Mouse (Mus musculus): Measurements from ENCODE around the gene Cdcp2.

Gene Cdcp2

DNA sequence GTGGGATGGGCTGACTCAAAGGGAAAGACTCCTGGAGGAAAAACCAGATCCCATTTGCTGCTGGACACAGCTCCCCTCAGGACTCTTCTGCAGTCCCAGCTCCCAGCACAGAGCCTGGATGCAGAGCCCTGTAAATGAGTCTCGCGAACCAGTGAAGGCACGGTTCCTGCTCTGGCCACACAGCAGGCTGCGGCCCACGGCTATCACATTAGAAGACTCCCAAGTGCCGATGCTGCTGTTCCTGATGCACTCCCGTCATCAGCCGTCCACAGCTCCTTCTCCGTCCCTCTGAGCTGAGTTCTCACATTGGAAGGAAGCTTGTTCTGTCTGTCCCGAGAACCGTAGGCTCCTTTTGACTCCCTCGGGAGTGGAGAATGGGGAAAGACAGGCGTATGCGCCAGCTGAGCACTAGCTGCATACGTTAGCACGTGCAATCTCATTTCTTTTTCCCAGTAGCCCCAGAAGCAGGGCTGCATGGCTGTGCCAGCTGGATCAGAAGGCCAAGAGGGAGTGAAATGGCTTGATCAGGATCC, at the start of gene Cdcp2:
Gene Cdcp2, plus strand, starts transcription at position 51 of the 533 bp plus-strand sequence.
- in situ Hi-C loops (cut with MboI, MseI), result no loop called here

DNA sequence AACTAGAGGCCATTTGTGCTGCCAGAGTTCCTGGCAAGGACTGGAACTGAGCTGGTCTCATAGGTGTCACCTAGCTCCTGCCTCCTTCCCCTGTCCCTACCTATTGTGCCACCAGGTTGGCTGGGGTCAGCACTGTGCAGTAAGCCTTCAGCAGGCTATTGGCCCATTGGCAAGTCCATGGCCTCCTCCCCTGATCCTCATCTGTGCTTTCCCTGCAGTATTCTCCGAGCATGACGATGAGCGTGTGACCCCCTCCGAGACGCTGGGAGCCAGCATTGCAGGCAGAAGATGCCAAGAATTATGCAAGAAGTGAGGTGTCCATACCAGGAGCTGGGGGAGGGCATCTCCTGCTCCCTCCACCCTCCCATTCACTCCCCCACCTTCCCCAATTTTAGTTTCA, 48.9 kb upstream of the Cdcp2 start:
- in situ Hi-C loops (cut with MboI, MseI), result no loop called here

DNA sequence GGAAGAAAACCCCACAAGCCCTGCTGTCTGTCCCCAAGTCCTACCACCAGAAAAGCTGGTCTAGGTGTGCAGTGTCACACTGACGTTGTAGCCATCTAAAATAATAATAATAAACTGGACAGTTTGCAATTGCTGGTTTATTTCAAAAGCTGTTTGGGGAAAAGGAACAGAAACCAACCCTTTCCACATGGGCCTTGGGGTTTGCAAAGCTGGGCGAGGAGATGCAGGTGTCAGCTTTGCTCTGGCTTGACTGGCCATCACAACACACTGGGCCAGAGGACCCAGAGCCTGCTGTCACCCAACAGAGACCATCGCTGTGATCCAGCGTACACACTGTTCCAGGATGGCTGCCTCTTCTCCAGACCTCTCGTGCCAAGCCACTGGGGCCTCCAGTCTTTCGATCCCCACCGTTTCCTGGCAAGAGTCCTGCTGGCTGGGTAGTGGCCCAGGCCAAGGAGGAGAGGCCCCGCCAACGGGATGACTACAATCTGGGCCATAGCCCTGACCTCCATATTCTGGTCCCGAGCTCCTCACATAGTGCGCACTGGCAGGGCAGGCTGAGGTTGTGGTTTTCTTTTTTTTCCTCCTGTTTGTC, 48.0 kb upstream of the Cdcp2 start:
- in situ Hi-C loops (cut with MboI, MseI), result no loop called here

- in situ Hi-C loops (cut with MboI, MseI), result no loop called here
Measured at GRCm38 (mm10) chr4:107051889-107052288, 44.8 kb upstream of the Cdcp2 start.

GRCm38 (mm10) chr4:107052962-107053553, 43.6 kb upstream of the Cdcp2 start:
- in situ Hi-C loops (cut with MboI, MseI), result no loop called here

DNA sequence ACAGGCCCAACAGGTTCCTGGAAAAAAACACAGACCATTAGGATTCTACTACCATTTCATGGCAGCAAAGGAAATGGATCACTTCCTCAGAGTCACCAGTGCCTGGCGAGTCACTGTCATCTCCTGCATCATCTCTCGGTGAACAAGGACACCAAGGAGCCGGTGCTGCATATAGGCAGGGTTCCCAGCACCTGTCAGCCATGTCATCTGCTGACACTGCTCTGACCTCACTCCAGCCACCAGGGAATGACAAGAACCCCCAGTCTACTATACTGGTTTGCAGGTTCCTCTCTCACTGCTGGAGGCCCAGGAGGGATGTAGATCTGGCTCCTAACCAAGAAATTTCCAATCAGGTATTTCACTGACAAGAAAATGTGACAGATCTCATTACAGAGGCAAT, 40.6 kb upstream of the Cdcp2 start:
- in situ Hi-C loops (cut with MboI, MseI), result no loop called here

GRCm38 (mm10) chr4:107058346-107058745, 38.3 kb upstream of the Cdcp2 start:
- in situ Hi-C loops (cut with MboI, MseI), result no loop called here

- in situ Hi-C loops (cut with MboI, MseI), result no loop called here
Measured at GRCm38 (mm10) chr4:107058781-107059180, 37.9 kb upstream of the Cdcp2 start.

GRCm38 (mm10) chr4:107061560-107061959, 35.1 kb upstream of the Cdcp2 start:
- in situ Hi-C loops (cut with MboI, MseI), result loop anchor here (10.0 kb wide), 2 partner anchors 227 to 757 kb away; no protein-coding TSS in a partner anchor

DNA sequence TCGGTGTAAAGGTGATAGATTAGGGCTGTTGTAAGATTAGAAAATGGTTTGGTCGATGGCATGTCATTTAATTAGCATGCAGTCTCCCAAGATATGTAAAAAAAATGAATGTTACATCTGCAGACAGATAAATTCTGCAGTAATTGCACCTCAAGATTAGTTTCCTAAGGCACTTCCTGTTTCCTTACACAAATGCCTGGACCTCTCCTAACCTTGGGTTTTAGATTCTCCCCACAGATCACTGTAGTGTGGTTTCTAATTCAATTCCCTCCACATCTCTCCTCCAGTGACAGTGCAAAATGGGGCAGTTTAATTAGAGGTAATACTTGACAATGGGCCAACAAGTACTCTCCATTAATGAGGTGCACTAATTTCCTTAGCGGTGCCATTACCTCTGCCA, 33.5 kb upstream of the Cdcp2 start:
- in situ Hi-C loops (cut with MboI, MseI), result loop anchor here (10.0 kb wide), 2 partner anchors 228 to 758 kb away; no protein-coding TSS in a partner anchor

DNA sequence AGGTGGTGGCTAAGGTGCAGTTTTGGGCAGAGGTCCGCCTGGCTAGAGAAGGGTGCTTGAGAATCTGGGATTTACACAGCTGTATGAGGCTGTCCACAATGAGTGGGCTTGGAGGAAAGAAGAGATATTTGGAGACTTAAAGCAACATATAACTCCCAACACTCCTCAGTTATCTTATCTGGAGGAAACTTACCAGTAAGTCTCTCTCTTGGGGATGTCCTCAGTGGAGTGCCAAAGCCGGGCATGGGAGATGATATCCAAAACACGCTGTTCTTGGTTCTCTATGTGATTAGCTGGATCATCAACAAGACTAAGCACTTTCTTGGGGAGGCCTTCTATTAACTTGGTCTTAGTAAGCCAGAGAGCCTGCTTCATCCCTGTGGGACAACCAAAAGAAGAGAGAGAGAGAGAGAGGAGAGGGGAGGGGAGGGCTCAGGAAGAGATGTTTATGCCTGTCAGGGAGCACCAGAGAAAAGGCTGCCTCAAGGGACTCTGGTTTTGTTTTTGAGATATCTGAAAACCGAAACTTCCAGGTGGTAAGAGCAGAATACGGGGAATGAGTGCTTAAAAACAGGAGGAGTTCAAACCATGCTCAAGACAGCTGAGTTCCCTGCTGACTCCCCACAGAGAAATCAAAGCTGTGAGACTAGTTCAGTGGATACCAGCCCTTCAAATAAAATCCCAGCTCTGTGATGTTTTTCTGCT, 32.1 kb upstream of the Cdcp2 start:
- in situ Hi-C loops (cut with MboI, MseI), result loop anchor here (10.0 kb wide), 2 partner anchors 230 to 760 kb away; no protein-coding TSS in a partner anchor

DNA sequence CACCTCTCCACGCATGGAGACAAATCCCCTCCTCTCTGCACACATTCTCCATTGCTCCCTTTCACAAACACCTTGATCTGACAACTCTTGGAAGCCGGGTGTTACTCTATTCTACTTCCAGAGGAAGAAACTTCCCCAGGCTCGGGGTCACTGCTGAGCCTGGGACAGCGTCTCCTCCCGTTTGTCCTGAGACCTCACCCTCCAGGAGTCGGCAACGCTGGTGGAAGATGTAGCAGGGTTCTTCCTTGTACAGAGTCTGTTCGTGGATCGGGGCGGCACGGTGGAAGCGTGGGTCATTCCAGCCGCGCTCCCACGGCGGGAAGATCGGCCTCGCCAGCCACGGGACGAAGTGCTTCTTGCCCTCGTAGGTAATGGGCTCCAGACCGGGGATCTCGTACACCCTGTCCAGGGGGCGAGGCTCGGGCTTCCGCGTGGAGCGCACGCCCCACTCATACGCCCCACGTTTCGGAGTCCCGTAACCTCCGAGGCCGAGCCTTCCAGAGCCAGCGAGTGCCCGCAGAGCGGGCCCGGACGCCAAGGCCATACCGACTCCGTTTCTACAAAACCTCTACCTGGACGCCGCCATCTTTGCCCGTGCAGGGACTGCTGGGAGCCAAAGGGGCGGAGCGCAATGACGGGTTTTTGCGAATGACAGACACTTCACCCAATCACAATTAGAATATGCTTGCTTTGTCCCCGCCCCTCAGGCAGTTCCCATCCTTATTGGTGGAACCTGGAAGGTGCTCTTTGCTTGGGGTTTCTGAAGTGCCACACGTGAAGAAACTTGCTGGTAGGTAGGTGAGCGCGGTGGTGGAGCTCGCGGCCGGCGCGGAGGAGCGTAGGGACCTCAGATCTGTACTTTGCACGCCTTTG, 30.2 kb upstream of the Cdcp2 start, which contains the start of the genes Mrpl37 and Cyb5rl:
Gene Mrpl37, minus strand, starts transcription at position 617 of the 873 bp plus-strand sequence.
Gene Cyb5rl, plus strand, starts transcription at position 737 of the 873 bp plus-strand sequence.
- in situ Hi-C loops (cut with MboI, MseI), result loop anchor here (10.0 kb wide), 2 partner anchors 232 to 762 kb away; no protein-coding TSS in a partner anchor

DNA sequence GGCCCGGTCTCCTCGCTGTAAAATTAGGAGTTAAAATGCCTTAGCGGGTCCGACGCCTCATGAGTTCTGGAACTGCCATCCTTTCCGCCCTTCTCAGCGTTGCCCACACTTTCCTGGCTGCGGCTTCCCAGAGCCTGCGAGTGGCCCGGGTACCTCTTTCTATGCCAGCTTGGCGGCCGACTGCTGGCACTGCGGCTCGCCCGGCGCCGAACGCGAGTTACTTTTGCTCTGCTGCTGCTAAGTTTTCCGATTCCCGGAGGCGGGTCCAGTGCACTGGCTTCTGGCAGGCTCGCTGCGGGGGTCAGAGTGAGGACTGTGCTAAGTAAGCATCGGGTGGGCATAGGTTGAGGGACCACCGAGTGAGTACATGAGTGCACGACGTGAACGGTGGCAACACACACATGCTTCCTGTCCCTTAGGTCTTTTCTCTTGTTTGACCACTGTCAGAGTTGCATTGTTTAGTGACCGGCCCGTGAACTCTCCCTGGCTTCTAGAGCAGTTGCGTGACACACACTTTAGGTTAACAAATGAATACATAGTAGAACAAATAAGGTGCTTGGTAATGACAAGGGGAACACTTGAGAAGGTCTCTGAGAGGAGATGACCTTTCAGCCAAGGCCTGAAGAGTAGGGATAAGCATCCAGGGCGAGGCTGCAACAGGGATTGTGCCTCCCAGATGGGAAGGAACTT, 29.4 kb upstream of the Cdcp2 start:
- in situ Hi-C loops (cut with MboI, MseI), result loop anchor here (10.0 kb wide), 2 partner anchors 232 to 762 kb away; no protein-coding TSS in a partner anchor

- in situ Hi-C loops (cut with MboI, MseI), result no loop called here
Measured at GRCm38 (mm10) chr4:107072343-107072742, 24.3 kb upstream of the Cdcp2 start.

GRCm38 (mm10) chr4:107075456-107075855, 21.2 kb upstream of the Cdcp2 start:
- in situ Hi-C loops (cut with MboI, MseI), result no loop called here

DNA sequence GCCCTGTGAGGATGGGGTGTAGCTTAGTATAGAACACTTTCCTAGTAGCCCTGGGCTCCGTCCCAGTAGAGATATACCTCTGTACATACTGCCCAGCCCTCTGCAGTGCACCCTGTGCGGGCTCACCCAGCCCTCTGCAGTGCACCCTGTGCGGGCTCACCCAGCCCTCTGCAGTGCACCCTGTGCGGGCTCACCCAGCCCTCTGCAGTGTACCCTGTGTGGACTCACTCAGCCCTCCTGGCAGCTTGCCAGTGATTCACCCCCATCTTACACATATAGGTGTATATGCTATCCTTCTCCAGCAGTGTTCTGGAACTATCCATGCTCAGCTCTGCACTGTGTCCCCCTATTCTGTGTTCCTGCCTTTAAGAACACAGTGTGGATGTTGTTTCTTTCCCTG, 17.8 kb upstream of the Cdcp2 start:
- in situ Hi-C loops (cut with MboI, MseI), result no loop called here

- in situ Hi-C loops (cut with MboI, MseI), result no loop called here
Measured at GRCm38 (mm10) chr4:107079716-107080115, 17.0 kb upstream of the Cdcp2 start.

- in situ Hi-C loops (cut with MboI, MseI), result no loop called here
Measured at GRCm38 (mm10) chr4:107082185-107082584, 14.5 kb upstream of the Cdcp2 start.

DNA sequence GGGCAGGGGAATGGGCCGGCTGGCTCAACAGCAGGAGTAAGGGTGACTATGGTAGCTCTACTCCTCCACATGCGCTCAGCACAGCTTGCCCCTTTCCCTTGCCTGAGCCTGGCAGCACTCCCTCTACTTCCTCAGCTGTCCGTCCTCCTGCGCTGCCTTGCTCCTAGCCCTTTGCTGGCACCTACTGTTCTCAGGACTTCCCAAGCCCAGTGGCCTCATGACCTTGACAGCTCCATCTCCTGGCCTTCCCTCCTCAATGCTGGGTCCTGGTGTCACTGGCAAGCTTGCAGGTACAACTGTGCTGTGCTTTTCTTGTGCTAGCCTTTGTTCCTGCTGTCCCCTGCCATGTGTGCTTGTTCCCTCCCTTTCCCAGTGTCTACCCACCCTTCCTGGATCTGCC, 13.6 kb upstream of the Cdcp2 start:
- in situ Hi-C loops (cut with MboI, MseI), result no loop called here

- in situ Hi-C loops (cut with MboI, MseI), result no loop called here
Measured at GRCm38 (mm10) chr4:107084343-107084742, 12.3 kb upstream of the Cdcp2 start.

- in situ Hi-C loops (cut with MboI, MseI), result no loop called here
Measured at GRCm38 (mm10) chr4:107084858-107085257, 11.8 kb upstream of the Cdcp2 start.

All from T-helper 2 cell (primary cell).